Mouse (Mus musculus) embryonic facial prominence, embryonic 13.5 days (tissue): Measurements from ENCODE around the gene Ube2q2. TPM values are rescaled to one million over a fixed set of nuclear protein-coding genes. Genes with fewer than 3 reads are reported as not detected.

Experiments used
- polyA plus RNA-seq: library from polyadenylated mRNA; unstranded; fragments of >200 nt; fragmentation: Nextera tagmentation; extraction: Ambion mirVana; gene quantifications from 2 replicates; pipeline ENCODE4 v1.2.1, GENCODE M21; 2015

Ube2q2 gene
- polyA plus RNA-seq, 1 experiment from 2014 or later = 35.9 TPM

Other genes with a start within 250 kb of the Ube2q2 start
- 6.6 and 6.8 TPM in 2 replicates for gene Hykk, start 231.6 kb upstream of the Ube2q2 start, polyA plus RNA-seq
- 309 and 320 TPM in 2 replicates for gene Psma4, start 198.1 kb upstream of the Ube2q2 start, polyA plus RNA-seq
- 0.85 and 1.2 TPM in 2 replicates for gene AY074887, start 197.9 kb upstream of the Ube2q2 start, polyA plus RNA-seq
- 0.48 and 1.1 TPM in 2 replicates for gene Chrna5, start 168.0 kb upstream of the Ube2q2 start, polyA plus RNA-seq
- gene Chrna3, start 122.3 kb upstream of the Ube2q2 start, polyA plus RNA-seq = 0.15 and 0.45 TPM in 2 replicates
- 0.26 and 0.28 TPM in 2 replicates for gene Chrnb4, start 100.1 kb upstream of the Ube2q2 start, polyA plus RNA-seq
- 58.7 and 66.0 TPM in 2 replicates for gene Fbxo22, start 60.1 kb downstream of the Ube2q2 start, polyA plus RNA-seq
- gene Nrg4, start 178.0 kb downstream of the Ube2q2 start, polyA plus RNA-seq = 1.5 and 2.6 TPM in 2 replicates
- gene Tmem266, start 178.1 kb downstream of the Ube2q2 start, polyA plus RNA-seq = 0.63 and 0.74 TPM in 2 replicates